Comparison of ENCODE assay signal across 8 mouse cellular contexts in genomic region chr16:13940139-13940846, GRCm38 (mm10). TPM values are rescaled to one million over a fixed set of nuclear protein-coding genes. Genes with fewer than 3 reads are reported as not detected.
DNase-seq lines count a peak whose midpoint lies in the region; ATAC-seq and TF ChIP-seq lines count a peak whose summit lies in the region.

No protein-coding gene starts in this region.

- no peaks in the 10 kb centered on the region for H3K36me3 ChIP-seq in embryonic facial prominence, embryonic 11.5 days (replicated peaks; ENCODE audit: control insufficient read depth, insufficient read depth, low read depth, low read length)
- H3K36me3 ChIP-seq in heart, embryonic 12.5 days, result no peaks in the 10 kb centered on the region
- H3K36me3 ChIP-seq in kidney, embryonic 16.5 days (ENCODE audit: insufficient read depth, low read length), result no peaks in the 10 kb centered on the region
- no peaks in the 10 kb centered on the region for H3K36me3 ChIP-seq in limb, embryonic 12.5 days
- no peaks in the 10 kb centered on the region for H3K36me3 ChIP-seq in midbrain, embryonic 15.5 days (replicated peaks)

- H3K4me2 ChIP-seq in embryonic facial prominence, embryonic 11.5 days (ENCODE audit: low read depth, low read length), result peak overlapping the region; percentile 90
- H3K4me2 ChIP-seq in heart, embryonic 12.5 days, result peak overlapping the region; percentile 100
- peak overlapping the region; percentile 99 for H3K4me2 ChIP-seq in kidney, embryonic 16.5 days (replicated peaks; ENCODE audit: low read depth, low read length)
- H3K4me2 ChIP-seq in limb, embryonic 12.5 days, result peak overlapping the region; percentile 99
- peak overlapping the region; percentile 95 for H3K4me2 ChIP-seq in midbrain, embryonic 15.5 days

- H3K4me1 ChIP-seq in embryonic facial prominence, embryonic 11.5 days (ENCODE audit: control insufficient read depth, insufficient read depth, low read length), result no peaks in the 10 kb centered on the region
- H3K4me1 ChIP-seq in heart, embryonic 12.5 days (replicated peaks), result 0 out of 2 replicates have a peak, but pooled peaks cover 5% of the 10 kb centered on the region
- peaks cover 12% of the 10 kb centered on the region; the same call in 1 of the 2 replicates for H3K4me1 ChIP-seq in kidney, embryonic 16.5 days (ENCODE audit: insufficient read depth, low read length)
- 0 out of 2 replicates have a peak, but pooled peaks cover 8% of the 10 kb centered on the region for H3K4me1 ChIP-seq in limb, embryonic 12.5 days (replicated peaks)
- peaks cover 8% of the 10 kb centered on the region for H3K4me1 ChIP-seq in midbrain, embryonic 15.5 days

- DNase-seq in brain, embryonic 14.5 days (ENCODE audit: low read depth), result peak; percentile 91
- DNase-seq in embryonic facial prominence, embryonic 11.5 days (ENCODE audit: low spot score), result peak; percentile 74
- DNase-seq in telencephalon, adult 2 months (ENCODE audit: low read depth, low spot score), result peak; percentile 85
- no peak for DNase-seq in thymus, postnatal 36 days

- TF ChIP-seq POLR2A in brain, embryonic 14.5 days (IDR thresholded peaks at IDR 0.05; ENCODE audit: borderline replicate concordance, extremely low read depth, insufficient read depth, insufficient read length, poor library complexity, severe bottlenecking), result no peak

- peak overlapping the region; percentile 62 for H3K9ac ChIP-seq in embryonic facial prominence, embryonic 11.5 days (replicated peaks; ENCODE audit: low read length)
- H3K9ac ChIP-seq in heart, embryonic 12.5 days, result peak overlapping the region; percentile 78
- peak overlapping the region; percentile 72 for H3K9ac ChIP-seq in kidney, embryonic 16.5 days (replicated peaks; ENCODE audit: low read length)
- H3K9ac ChIP-seq in limb, embryonic 12.5 days (replicated peaks), result peak overlapping the region; percentile 70
- H3K9ac ChIP-seq in midbrain, embryonic 15.5 days, result peak overlapping the region; percentile 64

- H3K27ac ChIP-seq in embryonic facial prominence, embryonic 11.5 days (replicated peaks; ENCODE audit: low read depth, low read length), result no peak overlapping the region
- H3K27ac ChIP-seq in heart, embryonic 12.5 days (ENCODE audit: poor library complexity, severe bottlenecking), result no peak overlapping the region
- H3K27ac ChIP-seq in kidney, embryonic 16.5 days (ENCODE audit: low read length), result no peak overlapping the region
- no peak overlapping the region for H3K27ac ChIP-seq in limb, embryonic 12.5 days
- peak overlapping the region; percentile 76 for H3K27ac ChIP-seq in midbrain, embryonic 15.5 days

- H3K27me3 ChIP-seq in embryonic facial prominence, embryonic 11.5 days (ENCODE audit: control insufficient read depth, insufficient read depth, low read length), result peaks cover 3% of the 10 kb centered on the region; the same call in 1 of the 2 replicates
- H3K27me3 ChIP-seq in heart, embryonic 12.5 days (replicated peaks), result peaks cover 30% of the 10 kb centered on the region
- H3K27me3 ChIP-seq in kidney, embryonic 16.5 days (ENCODE audit: insufficient read depth, low read length), result 0 out of 2 replicates have a peak, but pooled peaks cover 3% of the 10 kb centered on the region
- H3K27me3 ChIP-seq in limb, embryonic 12.5 days, result peaks cover 24% of the 10 kb centered on the region
- no peaks in the 10 kb centered on the region for H3K27me3 ChIP-seq in midbrain, embryonic 15.5 days (replicated peaks)

- ATAC-seq in embryonic facial prominence, embryonic 11.5 days (replicated peaks; ENCODE audit: insufficient number of reproducible peaks, low FRiP score, low TSS enrichment, low read depth), result peak; percentile 83
- peak; percentile 61 for ATAC-seq in heart, embryonic 12.5 days (ENCODE audit: insufficient number of reproducible peaks, low FRiP score)
- peak; percentile 97 for ATAC-seq in kidney, embryonic 16.5 days (ENCODE audit: low FRiP score, low TSS enrichment)
- ATAC-seq in limb, embryonic 12.5 days (ENCODE audit: insufficient number of reproducible peaks, insufficient read depth, low FRiP score, low TSS enrichment, low read depth), result peak; percentile 91
- ATAC-seq in midbrain, embryonic 15.5 days (replicated peaks), result peak; percentile 100

- no peaks in the 10 kb centered on the region for H3K9me3 ChIP-seq in embryonic facial prominence, embryonic 11.5 days (replicated peaks; ENCODE audit: control insufficient read depth, low read length)
- 0 out of 2 replicates have a peak, but pooled peaks cover 4% of the 10 kb centered on the region for H3K9me3 ChIP-seq in heart, embryonic 12.5 days (replicated peaks)
- H3K9me3 ChIP-seq in kidney, embryonic 16.5 days (ENCODE audit: low read length), result no peaks in the 10 kb centered on the region; the same call in 1 of the 2 replicates
- H3K9me3 ChIP-seq in limb, embryonic 12.5 days, result no peaks in the 10 kb centered on the region
- no peaks in the 10 kb centered on the region for H3K9me3 ChIP-seq in midbrain, embryonic 15.5 days

- 5% methylated on average over 28 of the region's 28 CpGs for WGBS in embryonic facial prominence, embryonic 11.5 days
- WGBS in heart, embryonic 12.5 days, result 5% methylated on average over 28 of the region's 28 CpGs
- WGBS in kidney, embryonic 16.5 days, result 4% methylated on average over 28 of the region's 28 CpGs
- WGBS in limb, embryonic 12.5 days, result 5% methylated on average over 28 of the region's 28 CpGs
- WGBS in midbrain, embryonic 15.5 days, result 3% methylated on average over 28 of the region's 28 CpGs

- H3K4me3 ChIP-seq in embryonic facial prominence, embryonic 11.5 days (ENCODE audit: low read depth, low read length), result peak overlapping the region; percentile 48
- H3K4me3 ChIP-seq in heart, embryonic 12.5 days, result peak overlapping the region; percentile 79
- H3K4me3 ChIP-seq in kidney, embryonic 16.5 days (ENCODE audit: low read length), result peak overlapping the region; percentile 67
- H3K4me3 ChIP-seq in limb, embryonic 12.5 days (replicated peaks), result peak overlapping the region; percentile 61
- H3K4me3 ChIP-seq in midbrain, embryonic 15.5 days, result peak overlapping the region; percentile 80

- no peak for TF ChIP-seq CTCF in brain, embryonic 14.5 days (IDR thresholded peaks at IDR 0.05; ENCODE audit: borderline replicate concordance, extremely low read depth, insufficient read depth, insufficient read length)

RNA-seq across cellular contexts. Expression of gene Mpv17l, which starts 37.3 kb away (rescaled TPM):
- 9.6 and 12.6 TPM in 2 replicates for polyA plus RNA-seq in brain, embryonic 14.5 days (2012; rRNA removed)
- polyA plus RNA-seq in embryonic facial prominence, embryonic 11.5 days (2014; fragmentation: Nextera tagmentation; extraction: Ambion mirVana), result 2.8 and 4.4 TPM in 2 replicates
- polyA plus RNA-seq in heart, embryonic 12.5 days (2016; fragmentation: Nextera tagmentation; extraction: Ambion mirVana), result 2.5 and 3.0 TPM in 2 replicates
- 9.5 and 12.4 TPM in 2 replicates for polyA plus RNA-seq in kidney, embryonic 16.5 days (2015; fragmentation: Nextera tagmentation; extraction: Ambion mirVana)
- 2.5 and 3.7 TPM in 2 replicates for polyA plus RNA-seq in limb, embryonic 12.5 days (2016; fragmentation: Nextera tagmentation; extraction: Ambion mirVana)
- polyA plus RNA-seq in midbrain, embryonic 15.5 days (2015; fragmentation: Nextera tagmentation; extraction: Ambion mirVana), result 25.5 and 28.4 TPM in 2 replicates

RNA-seq across cellular contexts. Expression of gene Pdxdc1, which starts 37.4 kb away (rescaled TPM):
- polyA plus RNA-seq in brain, embryonic 14.5 days (2012; rRNA removed), result 45.8 and 57.9 TPM in 2 replicates
- polyA plus RNA-seq in embryonic facial prominence, embryonic 11.5 days (2014; fragmentation: Nextera tagmentation; extraction: Ambion mirVana), result 91.2 and 94.9 TPM in 2 replicates
- polyA plus RNA-seq in heart, embryonic 12.5 days (2016; fragmentation: Nextera tagmentation; extraction: Ambion mirVana), result 75.6 and 76.6 TPM in 2 replicates
- 87.7 and 88.5 TPM in 2 replicates for polyA plus RNA-seq in kidney, embryonic 16.5 days (2015; fragmentation: Nextera tagmentation; extraction: Ambion mirVana)
- polyA plus RNA-seq in limb, embryonic 12.5 days (2016; fragmentation: Nextera tagmentation; extraction: Ambion mirVana), result 97.9 and 100 TPM in 2 replicates
- polyA plus RNA-seq in midbrain, embryonic 15.5 days (2015; fragmentation: Nextera tagmentation; extraction: Ambion mirVana), result 75.4 and 79.8 TPM in 2 replicates

RNA-seq across cellular contexts. Expression of gene 2900011O08Rik, which starts 46.1 kb away (rescaled TPM):
- polyA plus RNA-seq in brain, embryonic 14.5 days (2012; rRNA removed), result 131 and 135 TPM in 2 replicates
- 12.6 and 14.2 TPM in 2 replicates for polyA plus RNA-seq in embryonic facial prominence, embryonic 11.5 days (2014; fragmentation: Nextera tagmentation; extraction: Ambion mirVana)
- 1.5 and 1.6 TPM in 2 replicates for polyA plus RNA-seq in heart, embryonic 12.5 days (2016; fragmentation: Nextera tagmentation; extraction: Ambion mirVana)
- polyA plus RNA-seq in kidney, embryonic 16.5 days (2015; fragmentation: Nextera tagmentation; extraction: Ambion mirVana), result 1.7 and 2.2 TPM in 2 replicates
- 8.4 TPM in 2 replicates for polyA plus RNA-seq in limb, embryonic 12.5 days (2016; fragmentation: Nextera tagmentation; extraction: Ambion mirVana)
- polyA plus RNA-seq in midbrain, embryonic 15.5 days (2015; fragmentation: Nextera tagmentation; extraction: Ambion mirVana), result 194 and 201 TPM in 2 replicates

RNA-seq across cellular contexts. Expression of gene Ifitm7, which starts 46.4 kb away (rescaled TPM):
- polyA plus RNA-seq in brain, embryonic 14.5 days (2012; rRNA removed), result 1.4 and 1.6 TPM in 2 replicates
- polyA plus RNA-seq in embryonic facial prominence, embryonic 11.5 days (2014; fragmentation: Nextera tagmentation; extraction: Ambion mirVana), result 0.11 and 0.42 TPM in 2 replicates
- 0.34 TPM in 1 of 2 replicates, not detected in the other for polyA plus RNA-seq in heart, embryonic 12.5 days (2016; fragmentation: Nextera tagmentation; extraction: Ambion mirVana)
- 0.20 TPM in 1 of 2 replicates, not detected in the other for polyA plus RNA-seq in kidney, embryonic 16.5 days (2015; fragmentation: Nextera tagmentation; extraction: Ambion mirVana)
- 0.29 and 0.75 TPM in 2 replicates for polyA plus RNA-seq in limb, embryonic 12.5 days (2016; fragmentation: Nextera tagmentation; extraction: Ambion mirVana)
- 1.3 and 1.5 TPM in 2 replicates for polyA plus RNA-seq in midbrain, embryonic 15.5 days (2015; fragmentation: Nextera tagmentation; extraction: Ambion mirVana)

Comparison
In these comparisons a context has a peak if more than half of its experiments do, and no peak if none do; other contexts are left out.
1. DNase-seq: peak in brain, embryonic 14.5 days (single experiment), embryonic facial prominence, embryonic 11.5 days (single experiment) and telencephalon, adult 2 months (single experiment); none in thymus, postnatal 36 days (0 of 2).
2. Peak in every context shown above with its lines, with median percentiles within 50 percentile points of each other: ATAC-seq, H3K4me2 ChIP-seq, H3K4me3 ChIP-seq and H3K9ac ChIP-seq.